11 mouse cellular contexts compared by ENCODE assay signal in the genomic region with DNA sequence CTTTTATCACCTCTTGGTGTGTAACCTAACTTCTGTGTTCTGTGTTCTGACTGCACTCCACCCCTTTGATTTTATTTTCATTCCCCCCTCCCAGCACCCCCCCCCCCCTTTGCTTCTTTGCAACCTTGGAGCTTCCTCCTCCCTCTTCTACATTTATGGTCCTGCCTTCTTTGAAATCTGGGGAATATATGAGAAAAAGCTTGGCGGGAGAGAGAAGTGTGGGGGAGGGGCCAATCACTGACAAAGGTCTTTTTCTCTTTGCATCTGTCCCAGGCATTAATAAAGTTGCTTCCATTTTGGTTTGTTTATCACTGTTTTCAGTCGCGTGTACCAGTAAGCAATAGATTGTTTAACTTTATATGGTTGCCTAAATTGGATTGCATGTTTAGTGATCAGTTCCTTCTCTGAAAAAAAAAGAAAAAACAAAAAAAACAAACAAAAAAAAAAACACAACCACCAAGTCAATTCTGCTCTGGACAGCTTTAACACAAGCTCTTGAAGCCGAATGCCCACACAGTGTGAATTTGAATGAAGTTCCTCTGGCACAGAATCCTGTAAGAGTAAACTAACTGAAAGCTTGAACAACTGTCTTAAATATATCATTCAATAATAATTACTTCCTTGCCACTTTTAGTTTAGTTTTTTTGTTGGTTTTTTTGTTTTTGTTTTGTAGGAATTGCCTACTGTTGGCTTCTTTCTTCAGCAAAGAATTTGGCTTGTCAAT. TPM values are rescaled to one million over a fixed set of nuclear protein-coding genes. Genes with fewer than 3 reads are reported as not detected.
A peak's percentile ranks its signal among the peaks of the same experiment; 100 is the strongest.
DNase-seq lines count a peak whose midpoint lies in the region; ATAC-seq and TF ChIP-seq lines count a peak whose summit lies in the region.
"Had no signal": no experiment of that assay in that cellular context is flagged by ENCODE, and none has a peak within 500 bp of the region (broad histone marks: within the 10 kb centered on the region; RNA-seq: fewer than 3 reads in every experiment).

No protein-coding gene starts in this region.

- H3K36me3 ChIP-seq in heart, embryonic 13.5 days: no peaks in the 10 kb centered on the region
- H3K36me3 ChIP-seq in hindbrain, embryonic 10.5 days: no peaks in the 10 kb centered on the region
- no peaks in the 10 kb centered on the region for H3K36me3 ChIP-seq in midbrain, embryonic 12.5 days
- H3K36me3 ChIP-seq in liver, embryonic 12.5 days: no peaks in the 10 kb centered on the region

- WGBS in heart, embryonic 13.5 days: 21% methylated on average over 4 of the region's 4 CpGs
- 31% methylated on average over 4 of the region's 4 CpGs for WGBS in hindbrain, embryonic 10.5 days
- WGBS in midbrain, embryonic 12.5 days: 13% methylated on average over 4 of the region's 4 CpGs
- WGBS in liver, embryonic 12.5 days (ENCODE audit: insufficient replicate concordance): 25% methylated on average over 4 of the region's 4 CpGs

- H3K27ac ChIP-seq in heart, embryonic 13.5 days (replicated peaks): no peak overlapping the region
- H3K27ac ChIP-seq in cortical plate, adult 2 months (ENCODE audit: insufficient read depth, low read length): 0 out of 2 replicates have a peak overlapping the region, but pooled peaks have one; percentile 51
- H3K27ac ChIP-seq in hindbrain, embryonic 10.5 days: no peak overlapping the region
- 0 out of 2 replicates have a peak overlapping the region, but pooled peaks have one; percentile 49 for H3K27ac ChIP-seq in midbrain, embryonic 12.5 days (replicated peaks)
- H3K27ac ChIP-seq in liver, embryonic 12.5 days: no peak overlapping the region

- peak overlapping the region; percentile 100 for H3K4me2 ChIP-seq in heart, embryonic 13.5 days
- peak overlapping the region; percentile 78 for H3K4me2 ChIP-seq in midbrain, embryonic 12.5 days (replicated peaks)
- no peak overlapping the region for H3K4me2 ChIP-seq in liver, embryonic 12.5 days

- no peaks in the 10 kb centered on the region for H3K9me3 ChIP-seq in heart, embryonic 13.5 days
- no peaks in the 10 kb centered on the region for H3K9me3 ChIP-seq in hindbrain, embryonic 10.5 days
- H3K9me3 ChIP-seq in midbrain, embryonic 12.5 days: no peaks in the 10 kb centered on the region
- no peaks in the 10 kb centered on the region for H3K9me3 ChIP-seq in liver, embryonic 12.5 days (replicated peaks)

- DNase-seq in heart, postnatal 25 days (ENCODE audit: low spot score): no peak
- no peak for DNase-seq in hindbrain, embryonic 10.5 days (ENCODE audit: low spot score)
- no peak for DNase-seq in adrenal gland, adult 2 months
- DNase-seq in cerebellum, postnatal 4 days (ENCODE audit: low spot score in 2 of 2): no peak
- DNase-seq: cerebellum, adult 9-10 months; gastrocnemius, postnatal 25 days; kidney, postnatal 25 days had no signal

- peaks cover 40% of the 10 kb centered on the region for H3K4me1 ChIP-seq in heart, embryonic 13.5 days
- peaks cover 2% of the 10 kb centered on the region for H3K4me1 ChIP-seq in cortical plate, adult 2 months (ENCODE audit: control insufficient read depth, insufficient read depth, low read length)
- H3K4me1 ChIP-seq in hindbrain, embryonic 10.5 days (replicated peaks): peaks cover 40% of the 10 kb centered on the region
- H3K4me1 ChIP-seq in midbrain, embryonic 12.5 days: peaks cover 14% of the 10 kb centered on the region
- peaks cover 8% of the 10 kb centered on the region; the same call in 1 of the 2 replicates for H3K4me1 ChIP-seq in liver, embryonic 12.5 days

- peaks cover 51% of the 10 kb centered on the region for H3K27me3 ChIP-seq in heart, embryonic 13.5 days (replicated peaks)
- H3K27me3 ChIP-seq in hindbrain, embryonic 10.5 days (ENCODE audit: insufficient read depth, poor library complexity, severe bottlenecking): peaks cover 43% of the 10 kb centered on the region
- peaks cover 25% of the 10 kb centered on the region for H3K27me3 ChIP-seq in midbrain, embryonic 12.5 days
- peaks cover 53% of the 10 kb centered on the region for H3K27me3 ChIP-seq in liver, embryonic 12.5 days (replicated peaks)

- TF ChIP-seq POLR2A in cortical plate, adult 2 months (IDR thresholded peaks at IDR 0.05; ENCODE audit: extremely low read depth, insufficient read depth, low read length): no peak

- intact Hi-C loops in heart, postnatal 25 days (cut with DNase I): no loop called here

- no peak overlapping the region for H3K9ac ChIP-seq in heart, embryonic 13.5 days
- H3K9ac ChIP-seq in midbrain, embryonic 12.5 days (replicated peaks): peak overlapping the region; percentile 65
- H3K9ac ChIP-seq in liver, embryonic 12.5 days: no peak overlapping the region

- no peak for TF ChIP-seq CTCF in cortical plate, adult 2 months (IDR thresholded peaks at IDR 0.05; ENCODE audit: extremely low read depth, insufficient read depth, low read length)

- H3K4me3 ChIP-seq in heart, embryonic 13.5 days: peak overlapping the region; percentile 69
- peak overlapping the region; percentile 92 for H3K4me3 ChIP-seq in cortical plate, adult 2 months (ENCODE audit: insufficient read depth, low read length)
- peak overlapping the region; percentile 66 for H3K4me3 ChIP-seq in hindbrain, embryonic 10.5 days
- peak overlapping the region; percentile 68 for H3K4me3 ChIP-seq in midbrain, embryonic 12.5 days
- H3K4me3 ChIP-seq in liver, embryonic 12.5 days: no peak overlapping the region

- no peak for ATAC-seq in heart, embryonic 13.5 days (ENCODE audit: extremely low read depth, insufficient number of reproducible peaks, low FRiP score, low TSS enrichment)
- ATAC-seq in midbrain, embryonic 12.5 days (ENCODE audit: low FRiP score, low read depth): no peak
- no peak for ATAC-seq in liver, embryonic 12.5 days

RNA-seq across cellular contexts. Expression of a gene that starts 4.0 kb away (rescaled TPM):
- 0.11 and 0.19 TPM in 2 replicates for polyA plus RNA-seq in heart, embryonic 13.5 days (2015; fragmentation: Nextera tagmentation; extraction: Ambion mirVana)
- under 1 TPM in 1 of 2 experiments, not detected in 1; 0.06 TPM for total RNA-seq in heart, postnatal 25 days (2021)
- 73.6 and 83.9 TPM in 2 replicates for polyA plus RNA-seq in cortical plate, adult 2 months (2012; rRNA removed)
- polyA plus RNA-seq in hindbrain, embryonic 10.5 days (2016; fragmentation: Nextera tagmentation; extraction: Ambion mirVana): 1.2 and 1.8 TPM in 2 replicates
- polyA plus RNA-seq in midbrain, embryonic 12.5 days (2016; fragmentation: Nextera tagmentation; extraction: Ambion mirVana): 6.2 and 7.4 TPM in 2 replicates
- 1 to 10 TPM; 4.5 to 8.9 TPM for total RNA-seq in adrenal gland, adult 2 months (2021)
- polyA plus RNA-seq in adrenal gland, adult 2 months (2012; rRNA removed): 4.2 and 6.1 TPM in 2 replicates
- polyA plus RNA-seq in liver, embryonic 12.5 days (2016; fragmentation: Nextera tagmentation; extraction: Ambion mirVana): 0.05 and 0.14 TPM in 2 replicates

Comparison
In these comparisons a context has a peak if more than half of its experiments do, and no peak if none do; other contexts are left out.
1. H3K27ac ChIP-seq: peak in cortical plate, adult 2 months (single experiment) and midbrain, embryonic 12.5 days (single experiment); none in heart, embryonic 13.5 days (single experiment), hindbrain, embryonic 10.5 days (single experiment) and liver, embryonic 12.5 days (single experiment).